Mouse (Mus musculus) monocyte, adult 2 months (primary cell): ENCODE data around the gene Neurl4.
A peak's percentile ranks its signal among the peaks of the same experiment; 100 is the strongest.

ENCODE experiments used
- DNase-seq, 2 experiments: peaks; one replicate each; pipeline ENCODE4 v3.0.0; 2022; ENCODE audit warnings: low spot score in 2 of 2, low read depth in 1 of 2

The Neurl4 gene

GRCm38 (mm10) chr11:69930967-69931537 is 30.2 kb downstream of the Neurl4 start:
- DNase-seq: no peak

GRCm38 (mm10) chr11:69931769-69932168 is 30.9 kb downstream of the Neurl4 start:
- no peak for DNase-seq

- no peak for DNase-seq
Observed at GRCm38 (mm10) chr11:69932254-69932653, 31.4 kb downstream of the Neurl4 start.

- no peak for DNase-seq
Observed at GRCm38 (mm10) chr11:69933066-69933465, 32.2 kb downstream of the Neurl4 start.

GRCm38 (mm10) chr11:69934169-69934568 is 33.3 kb downstream of the Neurl4 start:
- DNase-seq: peak; percentile 70 to 82

GRCm38 (mm10) chr11:69934681-69935080 is 33.8 kb downstream of the Neurl4 start:
- DNase-seq: no peak

GRCm38 (mm10) chr11:69935137-69935879 is 34.4 kb downstream of the Neurl4 start, which contains the start of gene Ybx2:
Gene Ybx2 (plus strand): TSS chr11:69935796.
- DNase-seq: no peak

GRCm38 (mm10) chr11:69936156-69936555 is 35.3 kb downstream of the Neurl4 start:
- no peak for DNase-seq

GRCm38 (mm10) chr11:69936714-69937347 is 36.0 kb downstream of the Neurl4 start:
- no peak for DNase-seq

GRCm38 (mm10) chr11:69937385-69937784 is 36.5 kb downstream of the Neurl4 start:
- no peak for DNase-seq

GRCm38 (mm10) chr11:69937834-69938233 is 37.0 kb downstream of the Neurl4 start:
- DNase-seq: no peak

GRCm38 (mm10) chr11:69938401-69938979 is 37.6 kb downstream of the Neurl4 start:
- DNase-seq: no peak

GRCm38 (mm10) chr11:69939181-69939580 is 38.3 kb downstream of the Neurl4 start:
- no peak for DNase-seq

- no peak for DNase-seq
Observed at GRCm38 (mm10) chr11:69939731-69940130, 38.9 kb downstream of the Neurl4 start.

GRCm38 (mm10) chr11:69940962-69941361 is 40.1 kb downstream of the Neurl4 start:
- DNase-seq: no peak

GRCm38 (mm10) chr11:69945216-69945615 is 44.3 kb downstream of the Neurl4 start:
- DNase-seq: no peak

- DNase-seq: no peak
Observed at GRCm38 (mm10) chr11:69945997-69946891, 45.4 kb downstream of the Neurl4 start.

- no peak for DNase-seq
Observed at GRCm38 (mm10) chr11:69947337-69948065, 46.6 kb downstream of the Neurl4 start.

- DNase-seq: peak in 1 of 2 experiments; percentile 63
Observed at GRCm38 (mm10) chr11:69948066-69948762, 47.3 kb downstream of the Neurl4 start, which contains the start of gene Slc2a4. Gene Slc2a4 (minus strand): TSS chr11:69948188.
